Mouse (Mus musculus): ENCODE data around the gene AU022252.

- TF ChIP-seq POLR2A (IDR thresholded peaks at IDR 0.05; ENCODE audit: borderline replicate concordance, extremely low read depth, insufficient read depth, insufficient read length, poor library complexity, severe bottlenecking), result no peak
- TF ChIP-seq CTCF (IDR thresholded peaks at IDR 0.05; ENCODE audit: borderline replicate concordance, extremely low read depth, insufficient read depth, insufficient read length), result peak; percentile 53; the same call in 1 of the 2 replicates
Measured at GRCm38 (mm10) chr4:119157186-119157585, 75.3 kb downstream of the AU022252 start.

All from brain, embryonic 14.5 days (tissue).